Mouse (Mus musculus) olfactory bulb, adult 2 months (tissue): Measurements from ENCODE around the gene Nedd4. TPM values are rescaled to one million over a fixed set of nuclear protein-coding genes. Genes with fewer than 3 reads are reported as not detected.

ENCODE experiments used
- H3K27ac ChIP-seq: fragments of 200-500 bp; 2 replicates; pipeline ENCODE4 v1.5.1; 2012; ENCODE audit warnings: low read depth, low read length; ENCODE audit not compliant: insufficient read depth
- H3K4me1 ChIP-seq: fragments of 200-500 bp; 2 replicates; pipeline ENCODE4 v1.6.1; 2012; ENCODE audit warnings: low read length; ENCODE audit not compliant: control insufficient read depth, insufficient read depth
- H3K4me3 ChIP-seq: fragments of 200-500 bp; 2 replicates; pipeline ENCODE4 v1.5.1; 2012; ENCODE audit warnings: mild to moderate bottlenecking, low read depth, low read length, moderate library complexity; ENCODE audit not compliant: insufficient read depth
- CTCF ChIP-seq: fragments of 200-500 bp; IDR thresholded peaks from 2 replicates; pipeline ENCODE4 v1.5.1; 2012; ENCODE audit warnings: low read depth, mild to moderate bottlenecking, low read length, moderate library complexity; ENCODE audit not compliant: insufficient read depth
- POLR2A ChIP-seq: fragments of 200-500 bp; IDR thresholded peaks from 2 replicates; pipeline ENCODE4 v1.6.1; 2012; ENCODE audit warnings: mild to moderate bottlenecking, low read depth, low read length, moderate library complexity; ENCODE audit not compliant: insufficient read depth
- WGBS: fragments of 180-500 bp; shearing (Covaris S2); methylation state at CpG from one replicate; pipeline ENCODE4 v1.1.7; 2018; 5-methylcytosine and 5-hydroxymethylcytosine counted together
- polyA plus RNA-seq: library from polyadenylated mRNA; stranded (reverse); fragments of >200 nt; gene quantifications from 2 replicates; pipeline ENCODE4 v1.2.4, GENCODE M21; 2012; ENCODE audit warnings: low replicate concordance; ENCODE audit not compliant: missing spikeins, insufficient read depth, insufficient read length

Gene Nedd4
- polyA plus RNA-seq, 1 experiment, result 232 TPM

GRCm38 (mm10) chr9:72703142-72703541 is 41.0 kb downstream of the Nedd4 start:
- no peak overlapping the region for H3K27ac ChIP-seq
- H3K4me1 ChIP-seq, result peaks cover 9% of the 10 kb centered on the region
- 88% methylated on average over 4 of the region's 4 CpGs for WGBS
- H3K4me3 ChIP-seq, result no peak overlapping the region
- TF ChIP-seq POLR2A (no peak), CTCF (no peak)

DNA sequence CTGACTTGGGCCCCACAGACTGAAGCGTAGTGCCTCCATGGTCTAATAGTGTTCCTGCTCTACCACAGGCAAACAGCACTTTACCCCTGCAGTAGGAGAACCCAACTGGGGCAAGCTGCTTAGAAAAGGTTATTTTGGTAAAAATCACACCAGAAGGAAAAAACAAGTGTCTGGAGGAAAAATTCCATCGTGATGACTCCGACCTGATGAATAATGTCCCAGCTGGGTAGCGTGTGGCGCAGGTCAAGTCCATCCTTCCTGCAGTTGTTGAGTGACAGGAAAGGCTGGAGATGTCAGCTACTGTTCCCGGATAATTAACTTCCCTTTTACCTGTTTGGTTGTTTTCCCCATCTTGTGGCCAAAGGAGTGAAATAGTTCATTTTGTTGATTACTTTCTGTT is 41.6 kb downstream of the Nedd4 start:
- WGBS, result 59% methylated on average over 6 of the region's 6 CpGs
- H3K27ac ChIP-seq, result no peak overlapping the region
- peaks cover 5% of the 10 kb centered on the region for H3K4me1 ChIP-seq
- no peak overlapping the region for H3K4me3 ChIP-seq
- TF ChIP-seq CTCF, result no peak
- TF ChIP-seq POLR2A, result no peak

DNA sequence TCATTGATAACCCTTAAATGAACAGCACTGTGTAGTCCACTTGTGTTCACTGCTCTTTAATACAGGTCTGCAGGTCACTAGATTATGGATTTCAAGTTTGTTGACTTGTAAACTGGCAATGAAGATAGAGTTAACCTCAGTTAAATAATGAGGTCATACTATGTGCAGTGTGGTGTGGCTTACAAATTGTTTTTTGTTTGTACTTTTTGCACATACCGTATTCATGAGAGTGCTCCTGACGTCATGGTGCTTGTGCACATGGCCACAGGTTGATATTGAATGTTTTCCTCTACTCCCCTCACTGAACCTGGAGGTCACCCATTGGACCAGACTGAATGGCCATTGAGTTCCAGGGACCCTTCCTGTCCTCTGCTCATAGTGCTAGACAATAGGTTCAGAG is 43.1 kb downstream of the Nedd4 start:
- WGBS, result 76% methylated on average over 2 of the region's 2 CpGs
- no peak for TF ChIP-seq CTCF
- TF ChIP-seq POLR2A, result no peak
- Histone ChIP-seq H3K27ac (no peak overlapping the region), H3K4me3 (no peak overlapping the region), H3K4me1 (peaks cover 2% of the 10 kb centered on the region)

GRCm38 (mm10) chr9:72707999-72708398 is 45.9 kb downstream of the Nedd4 start:
- no peak overlapping the region for H3K4me3 ChIP-seq
- TF ChIP-seq CTCF, result no peak
- TF ChIP-seq POLR2A, result no peak
- H3K4me1 ChIP-seq, result no peaks in the 10 kb centered on the region
- no peak overlapping the region for H3K27ac ChIP-seq
- whole genome bisulfite sequencing, result 77% methylated on average over 2 of the region's 2 CpGs

GRCm38 (mm10) chr9:72708690-72709089 is 46.5 kb downstream of the Nedd4 start:
- 67% methylated on average over 5 of the region's 5 CpGs for WGBS
- Histone ChIP-seq H3K4me3 (no peak overlapping the region), H3K27ac (no peak overlapping the region), H3K4me1 (no peaks in the 10 kb centered on the region)
- TF ChIP-seq CTCF (no peak), POLR2A (no peak)

- TF ChIP-seq POLR2A (no peak), CTCF (no peak)
- Histone ChIP-seq H3K4me3 (no peak overlapping the region), H3K27ac (no peak overlapping the region), H3K4me1 (peaks cover 3% of the 10 kb centered on the region)
- 54% methylated on average over 5 of the region's 5 CpGs for WGBS
These were observed 47.9 kb downstream of the Nedd4 start for GRCm38 (mm10) chr9:72710060-72710459.

DNA sequence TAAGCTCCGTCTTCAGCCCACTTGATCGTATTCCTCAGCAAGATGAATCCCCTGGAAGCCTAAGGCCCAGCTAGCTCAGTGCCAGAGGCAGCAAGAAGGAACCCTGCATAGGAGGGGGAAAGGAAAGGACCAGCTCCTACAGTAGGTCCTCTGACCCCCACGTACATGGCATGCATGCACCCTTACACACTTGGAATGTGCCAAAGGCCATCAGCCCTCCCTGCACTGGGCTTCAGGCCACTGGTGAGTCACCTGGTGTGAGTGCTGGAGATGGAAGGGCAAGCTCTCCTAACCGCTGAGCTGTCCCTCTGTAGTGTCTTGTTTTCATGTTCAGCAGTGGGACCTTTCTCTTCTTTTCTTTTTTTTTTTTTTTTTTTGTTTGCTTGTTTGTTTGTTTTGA is 52.8 kb downstream of the Nedd4 start:
- peak overlapping the region; percentile 16; the same call in 1 of the 2 replicates for H3K27ac ChIP-seq
- WGBS, result 56% methylated on average over 4 of the region's 4 CpGs
- TF ChIP-seq CTCF, result no peak
- no peak for TF ChIP-seq POLR2A
- H3K4me1 ChIP-seq, result peaks cover 6% of the 10 kb centered on the region
- H3K4me3 ChIP-seq, result no peak overlapping the region

- no peak for TF ChIP-seq CTCF
- TF ChIP-seq POLR2A, result no peak
- Histone ChIP-seq H3K4me3 (no peak overlapping the region), H3K27ac (no peak overlapping the region), H3K4me1 (peaks cover 6% of the 10 kb centered on the region)
- 76% methylated on average over 7 of the region's 7 CpGs for WGBS
These were observed 54.1 kb downstream of the Nedd4 start for GRCm38 (mm10) chr9:72716200-72716599.

- Histone ChIP-seq H3K27ac (no peak overlapping the region), H3K4me1 (peaks cover 6% of the 10 kb centered on the region), H3K4me3 (no peak overlapping the region)
- WGBS, result 91% methylated on average over 4 of the region's 4 CpGs
- TF ChIP-seq POLR2A (no peak), CTCF (no peak)
These were observed 57.0 kb downstream of the Nedd4 start for GRCm38 (mm10) chr9:72719143-72719542.

GRCm38 (mm10) chr9:72721221-72721620 is 59.1 kb downstream of the Nedd4 start:
- TF ChIP-seq POLR2A (no peak), CTCF (no peak)

More at GRCm38 (mm10) chr9:72721221-72721620, 59.1 kb downstream of the Nedd4 start:
- 86% methylated on average over 14 of the region's 14 CpGs for WGBS
- Histone ChIP-seq H3K4me3 (no peak overlapping the region), H3K27ac (no peak overlapping the region), H3K4me1 (peaks cover 3% of the 10 kb centered on the region; the same call in 1 of the 2 replicates)
